Mouse (Mus musculus) embryonic facial prominence, embryonic 10.5 days (tissue): ENCODE results near the gene Ltc4s. TPM values are rescaled to one million over a fixed set of nuclear protein-coding genes. Genes with fewer than 3 reads are reported as not detected.
A peak's percentile ranks its signal among the peaks of the same experiment; 100 is the strongest.

Experiments used
- DNase-seq: peaks from one replicate; pipeline ENCODE4 v3.0.0-alpha.2; 2017; ENCODE audit warnings: low spot score
- H3K27ac ChIP-seq: fragments of 300-500 bp; sonication (generic); replicated peaks from 2 replicates; pipeline ENCODE4 v1.5.1; 2016; ENCODE audit warnings: mild to moderate bottlenecking
- H3K27me3 ChIP-seq: fragments of 300-500 bp; sonication (generic); replicated peaks from 2 replicates; pipeline ENCODE4 v1.6.1; 2016; ENCODE audit warnings: low read depth, mild to moderate bottlenecking; ENCODE audit not compliant: poor library complexity, severe bottlenecking
- H3K36me3 ChIP-seq: fragments of 300-500 bp; sonication (generic); replicated peaks from 2 replicates; pipeline ENCODE4 v1.6.1; 2016; ENCODE audit warnings: mild to moderate bottlenecking, moderate library complexity
- H3K4me1 ChIP-seq: fragments of 300-500 bp; sonication (generic); 2 replicates; pipeline ENCODE4 v1.6.1; 2016
- H3K4me3 ChIP-seq: fragments of 300-500 bp; sonication (generic); 2 replicates; pipeline ENCODE4 v1.5.1; 2016; ENCODE audit warnings: mild to moderate bottlenecking, moderate library complexity
- H3K9me3 ChIP-seq: fragments of 300-500 bp; sonication (generic); 2 replicates; pipeline ENCODE4 v1.6.1; 2016; ENCODE audit warnings: mild to moderate bottlenecking
- WGBS: fragments of 180-500 bp; shearing (Covaris S2); methylation state at CpG from one replicate; pipeline ENCODE4 v1.1.7; 2016; 5-methylcytosine and 5-hydroxymethylcytosine counted together
- polyA plus RNA-seq: library from polyadenylated mRNA; unstranded; fragments of >200 nt; fragmentation: Nextera tagmentation; extraction: Ambion mirVana; gene quantifications from 2 replicates; pipeline ENCODE4 v1.2.1, GENCODE M21; 2016

Ltc4s gene
- polyA plus RNA-seq, 1 experiment from 2014 or later = 1.4 TPM

DNA sequence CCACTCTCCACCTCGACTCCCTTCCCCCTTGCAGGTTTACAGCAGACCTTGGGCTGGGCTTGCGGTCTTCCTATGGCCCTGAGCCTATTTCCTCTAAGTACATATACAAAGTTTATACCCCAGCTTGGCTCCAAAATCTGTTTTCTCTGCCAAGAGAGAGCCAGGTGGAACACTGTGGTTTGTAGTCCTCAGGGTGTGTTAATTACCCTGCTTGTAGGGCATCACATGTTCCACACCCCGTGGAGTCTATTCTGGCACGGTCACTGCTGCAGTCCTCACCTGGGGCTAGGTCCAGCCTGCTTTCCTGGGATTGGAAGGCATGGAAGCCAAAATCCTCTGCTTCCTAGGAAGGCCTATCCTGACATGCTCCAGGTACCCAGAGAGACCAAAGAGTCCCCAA lies 10.7 kb downstream of the Ltc4s start:
- Histone ChIP-seq H3K4me3 (no peak overlapping the region), H3K4me1 (peaks cover 78% of the 10 kb centered on the region), H3K27me3 (peaks cover 42% of the 10 kb centered on the region), H3K36me3 (peaks cover 19% of the 10 kb centered on the region), H3K27ac (no peak overlapping the region), H3K9me3 (no peaks in the 10 kb centered on the region)
- DNase-seq = no peak
- WGBS = 94% methylated on average over 4 of the region's 4 CpGs

DNA sequence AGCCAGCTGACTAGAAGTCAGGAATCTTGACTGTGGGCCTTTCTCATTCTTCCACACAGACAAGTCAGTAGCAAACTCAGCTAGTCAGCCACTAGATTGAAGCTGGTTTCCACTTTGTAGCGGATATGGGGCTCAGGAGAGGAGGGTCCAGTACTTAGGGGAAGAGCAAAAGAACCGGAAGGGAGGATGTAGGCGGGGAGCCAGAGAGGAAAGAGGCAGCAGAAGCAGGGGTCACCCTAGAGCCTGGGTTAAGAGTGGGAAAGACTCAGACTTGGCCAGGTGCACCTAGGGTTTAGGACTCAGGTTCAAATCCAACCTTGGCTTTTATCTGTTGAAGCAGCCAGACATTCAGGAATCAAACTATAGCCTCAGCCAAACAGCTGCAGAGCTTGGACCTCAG lies 11.2 kb downstream of the Ltc4s start:
- Histone ChIP-seq H3K4me1 (peaks cover 78% of the 10 kb centered on the region), H3K27ac (no peak overlapping the region), H3K27me3 (peaks cover 47% of the 10 kb centered on the region), H3K36me3 (peaks cover 14% of the 10 kb centered on the region), H3K9me3 (no peaks in the 10 kb centered on the region), H3K4me3 (peak overlapping the region; percentile 89; the same call in 1 of the 2 replicates)
- DNase-seq = no peak
- 70% methylated on average over 3 of the region's 3 CpGs for WGBS

DNA sequence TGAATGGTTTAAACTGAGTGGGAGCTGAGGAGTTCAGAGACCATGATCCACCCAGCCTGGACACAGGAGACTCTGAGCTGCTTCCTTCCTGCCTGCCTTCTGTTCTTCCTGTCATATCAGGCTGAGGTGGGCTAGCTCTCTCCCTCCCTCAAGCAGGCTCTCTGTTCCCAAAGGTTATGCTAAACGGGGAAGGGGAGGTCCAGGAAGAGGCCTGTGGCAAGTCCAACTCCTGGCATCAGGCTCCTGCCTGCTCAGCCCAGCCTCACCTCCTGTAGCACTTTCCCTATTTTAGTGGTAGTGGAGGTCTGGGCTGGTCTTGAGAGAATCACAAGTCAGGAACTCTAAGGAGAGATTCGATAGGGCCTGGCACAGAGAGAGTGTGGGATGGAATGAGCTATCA lies 12.0 kb downstream of the Ltc4s start:
- Histone ChIP-seq H3K4me3 (peak overlapping the region; percentile 89), H3K27ac (peak overlapping the region; percentile 94), H3K36me3 (peaks cover 5% of the 10 kb centered on the region), H3K27me3 (peaks cover 47% of the 10 kb centered on the region), H3K4me1 (peaks cover 72% of the 10 kb centered on the region), H3K9me3 (no peaks in the 10 kb centered on the region)
- WGBS = 36% methylated on average over 2 of the region's 2 CpGs
- no peak for DNase-seq

DNA sequence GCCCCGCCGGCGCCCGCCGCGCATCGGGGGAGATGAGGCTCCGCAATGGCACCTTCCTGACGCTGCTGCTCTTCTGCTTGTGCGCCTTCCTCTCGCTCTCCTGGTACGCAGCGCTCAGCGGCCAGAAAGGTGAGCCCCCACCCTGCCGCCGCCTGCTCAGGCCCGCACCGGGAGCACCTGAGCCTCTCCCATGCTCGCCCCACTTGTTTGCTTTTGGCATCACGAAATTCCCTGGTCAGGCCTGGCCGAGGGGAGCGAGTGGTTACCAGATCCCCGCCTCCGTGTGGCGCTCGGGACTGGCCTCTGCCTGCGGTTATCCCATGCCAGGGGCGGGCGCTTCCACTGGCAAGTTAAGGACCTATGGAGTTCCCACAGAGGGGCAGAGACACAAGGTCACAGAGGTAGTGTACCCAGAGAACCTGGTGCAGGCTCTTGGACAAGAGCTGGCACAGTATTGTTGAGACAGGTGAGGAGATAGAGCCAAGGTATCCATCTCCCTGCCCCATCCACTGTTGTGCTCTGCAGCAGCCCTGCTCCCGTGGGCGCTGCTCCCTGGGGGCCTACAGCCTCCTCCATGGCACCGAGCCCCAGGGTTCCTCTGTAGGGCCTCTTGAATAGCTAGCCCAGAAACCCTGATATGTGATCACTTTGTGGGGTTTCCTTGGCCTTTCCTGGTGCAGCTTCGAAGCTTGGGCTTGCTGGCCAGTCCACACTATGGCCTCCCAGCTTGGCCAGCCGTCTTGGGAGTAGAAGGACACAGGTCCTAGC lies 12.6 kb downstream of the Ltc4s start:
- Histone ChIP-seq H3K36me3 (peaks cover 3% of the 10 kb centered on the region), H3K9me3 (no peaks in the 10 kb centered on the region), H3K4me1 (peaks cover 68% of the 10 kb centered on the region), H3K27ac (peak overlapping the region; percentile 94), H3K4me3 (peak overlapping the region; percentile 89), H3K27me3 (peaks cover 44% of the 10 kb centered on the region)
- WGBS = 3% methylated on average over 34 of the region's 34 CpGs
- DNase-seq = peak; percentile 67

DNA sequence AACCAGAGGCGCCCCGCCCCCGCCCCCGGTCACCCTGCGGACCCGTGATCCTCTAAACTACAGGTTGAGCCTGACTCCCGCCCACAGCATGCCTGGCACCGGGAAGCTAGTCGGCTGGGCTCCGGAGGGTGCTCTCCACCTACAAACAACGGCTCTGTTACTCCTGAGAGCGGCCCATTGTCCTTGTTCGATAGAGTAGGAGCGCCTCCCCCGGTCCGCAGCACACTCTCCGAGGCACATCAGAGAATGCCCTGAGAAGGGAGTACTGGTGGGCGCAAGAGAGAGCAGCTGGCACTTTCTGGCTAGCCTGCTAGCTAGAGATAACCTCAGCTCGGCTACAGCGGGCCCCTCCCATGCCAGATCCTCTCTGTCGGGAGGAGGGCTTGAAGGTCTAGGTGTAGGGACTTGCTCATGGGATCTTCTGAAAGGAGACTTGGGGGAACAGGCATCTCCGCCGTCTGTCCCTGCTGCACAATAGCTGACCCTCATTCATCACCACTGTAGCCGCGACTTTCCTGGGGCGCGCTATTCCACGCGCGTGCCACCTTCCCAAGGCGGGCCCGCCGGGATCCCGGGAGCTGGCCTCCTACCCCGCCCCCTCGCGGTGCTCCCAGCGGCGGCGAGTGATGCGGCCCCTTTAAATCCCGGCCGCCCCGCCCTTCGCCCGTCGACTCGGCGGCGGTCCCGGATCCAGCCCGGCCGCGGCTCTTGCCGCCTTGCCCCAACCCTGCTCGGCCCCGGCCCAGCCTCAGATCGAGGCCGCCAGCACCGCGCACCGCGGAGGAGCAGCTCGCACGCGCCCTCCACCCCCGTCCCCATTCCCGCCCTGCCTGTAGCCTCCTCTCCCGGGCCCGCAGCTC lies 13.5 kb downstream of the Ltc4s start:
- Histone ChIP-seq H3K27ac (peak overlapping the region; percentile 94), H3K4me3 (peak overlapping the region; percentile 89), H3K4me1 (peaks cover 59% of the 10 kb centered on the region), H3K9me3 (no peaks in the 10 kb centered on the region), H3K36me3 (no peaks in the 10 kb centered on the region), H3K27me3 (peaks cover 35% of the 10 kb centered on the region)
- peak; percentile 86 for DNase-seq
- under 1% methylated on average over 70 of the region's 70 CpGs for WGBS

DNA sequence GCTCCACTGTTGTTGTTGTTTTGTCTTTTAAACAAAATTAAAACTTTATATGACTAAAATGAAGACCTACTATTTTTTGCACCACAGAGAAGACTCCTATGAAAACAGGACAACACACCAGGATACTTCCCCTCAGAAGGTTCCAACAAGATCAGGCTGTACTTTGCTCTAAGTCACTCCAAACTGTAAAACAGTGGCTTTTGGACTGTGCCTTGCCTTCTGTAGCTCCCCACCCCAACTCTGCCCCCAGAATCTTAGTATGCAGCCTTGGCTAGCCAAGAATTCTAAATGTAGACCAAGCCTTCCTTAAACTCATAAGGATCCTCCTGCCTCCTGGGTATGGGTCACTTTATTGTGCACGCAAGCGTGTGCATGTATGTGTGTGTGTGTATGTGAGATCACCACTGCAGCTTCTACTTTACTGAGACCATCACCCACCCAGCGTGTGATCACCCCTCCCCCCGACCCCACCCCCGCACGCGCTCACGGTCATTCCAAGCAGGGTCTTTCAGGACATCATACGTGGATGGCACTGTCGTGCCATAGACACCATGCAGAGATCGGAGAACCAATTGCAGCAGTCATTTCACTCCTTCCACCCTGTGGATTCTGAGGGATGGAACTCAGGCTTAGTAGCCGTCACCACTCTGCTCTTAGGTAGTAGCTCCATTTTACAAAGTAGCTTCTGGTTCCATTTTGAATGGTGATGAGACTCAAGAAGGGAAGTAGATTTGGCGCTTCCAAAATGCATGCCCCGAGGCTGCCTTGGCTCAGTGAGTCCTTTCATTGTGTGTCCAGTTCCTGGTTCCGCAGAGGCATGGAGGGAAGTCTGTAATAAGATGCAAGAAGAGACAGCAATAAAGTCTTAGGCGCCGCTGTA lies 14.4 kb downstream of the Ltc4s start:
- H3K4me3 ChIP-seq = peak overlapping the region; percentile 89
- WGBS = 7% methylated on average over 17 of the region's 17 CpGs
- H3K4me1 ChIP-seq = peaks cover 50% of the 10 kb centered on the region
- H3K27ac ChIP-seq = peak overlapping the region; percentile 94
- DNase-seq = peak; percentile 43
- H3K9me3 ChIP-seq = no peaks in the 10 kb centered on the region
- H3K36me3 ChIP-seq = no peaks in the 10 kb centered on the region
- peaks cover 28% of the 10 kb centered on the region for H3K27me3 ChIP-seq

DNA sequence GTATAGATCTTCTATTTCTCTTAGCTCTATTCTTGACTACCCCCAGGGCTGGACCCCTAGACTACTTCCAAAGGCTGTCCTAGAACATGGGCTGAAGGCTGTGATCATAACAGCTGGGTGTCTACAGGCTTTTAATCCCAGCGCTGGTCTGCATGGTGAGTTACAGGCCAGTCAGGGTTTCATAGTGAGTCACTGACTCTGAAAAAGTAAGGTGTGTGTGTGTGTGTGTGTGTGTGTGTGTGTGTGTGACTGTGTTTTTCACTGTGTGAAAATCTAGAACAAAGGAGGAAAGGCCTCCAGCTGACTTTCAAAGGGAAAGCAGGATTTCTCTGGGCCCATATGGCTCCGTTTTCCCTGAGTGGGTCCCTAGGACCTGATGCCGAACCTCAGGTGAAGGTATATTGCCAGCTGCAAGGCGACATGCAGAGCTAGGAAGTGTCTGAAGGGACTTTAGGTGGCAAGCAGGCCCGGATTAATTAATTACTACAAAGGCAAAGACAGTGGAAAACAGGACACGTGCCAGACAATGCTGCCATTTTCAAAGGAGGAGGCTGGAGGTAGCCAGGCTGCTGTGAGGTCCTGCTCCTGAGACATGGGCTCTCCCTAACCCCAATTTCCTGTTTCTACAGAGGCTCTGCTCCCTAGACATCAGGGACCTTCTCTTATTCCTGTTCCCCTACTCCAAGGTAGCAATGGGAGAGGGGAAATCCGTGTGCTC lies 15.7 kb downstream of the Ltc4s start:
- H3K4me1 ChIP-seq = peaks cover 42% of the 10 kb centered on the region
- peaks cover 28% of the 10 kb centered on the region for H3K27me3 ChIP-seq
- no peak overlapping the region for H3K4me3 ChIP-seq
- WGBS = 58% methylated on average over 7 of the region's 7 CpGs
- H3K9me3 ChIP-seq = no peaks in the 10 kb centered on the region
- no peaks in the 10 kb centered on the region for H3K36me3 ChIP-seq
- no peak for DNase-seq
- no peak overlapping the region for H3K27ac ChIP-seq

DNA sequence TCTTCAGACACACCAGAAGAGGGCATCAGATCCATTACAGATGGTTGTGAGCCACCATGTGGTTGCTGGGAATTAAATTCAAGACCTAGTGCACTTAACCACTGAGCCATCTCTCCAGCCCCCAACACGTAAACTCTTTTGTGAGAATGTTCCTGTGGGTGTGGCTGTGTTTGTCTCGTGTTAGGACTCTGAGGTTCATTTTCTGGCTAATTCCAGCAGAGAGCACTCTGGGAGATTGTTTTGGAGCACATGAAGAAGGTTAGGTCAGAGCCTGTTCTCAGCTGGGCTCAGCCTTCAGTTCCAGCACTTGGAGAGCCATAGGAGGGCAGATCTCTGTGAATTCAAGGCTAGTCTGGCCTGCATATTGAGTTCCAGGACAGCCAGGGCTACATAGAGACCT lies 18.6 kb downstream of the Ltc4s start:
- no peak for DNase-seq
- H3K4me3 ChIP-seq = no peak overlapping the region
- peaks cover 40% of the 10 kb centered on the region for H3K4me1 ChIP-seq
- H3K9me3 ChIP-seq = no peaks in the 10 kb centered on the region
- no peaks in the 10 kb centered on the region for H3K36me3 ChIP-seq
- no peak overlapping the region for H3K27ac ChIP-seq
- 57% methylated on average over 2 of the region's 2 CpGs for WGBS
- H3K27me3 ChIP-seq = peaks cover 16% of the 10 kb centered on the region

DNA sequence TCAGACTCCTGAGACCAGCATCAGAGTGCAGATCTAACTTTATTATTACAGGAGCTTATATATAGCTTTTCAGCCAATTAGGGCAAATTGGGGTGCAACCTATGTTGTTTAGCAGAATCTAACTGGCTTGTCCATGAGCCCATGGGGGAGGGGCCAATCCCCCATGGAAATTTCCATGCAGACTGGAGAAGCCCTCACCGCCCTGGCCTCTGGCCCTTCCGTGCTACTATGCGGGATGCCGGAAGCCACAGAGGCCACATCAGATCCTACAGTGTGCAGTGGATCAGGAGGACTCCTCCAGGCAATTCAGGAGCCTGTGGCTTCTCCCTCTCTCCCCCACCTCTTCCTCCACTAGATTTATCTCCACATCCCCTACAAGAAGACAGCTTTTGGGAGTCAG lies 20.6 kb downstream of the Ltc4s start:
- H3K27me3 ChIP-seq = peaks cover 5% of the 10 kb centered on the region; the same call in 1 of the 2 replicates
- H3K9me3 ChIP-seq = no peaks in the 10 kb centered on the region
- H3K36me3 ChIP-seq = no peaks in the 10 kb centered on the region
- 46% methylated on average over 4 of the region's 4 CpGs for WGBS
- peaks cover 28% of the 10 kb centered on the region for H3K4me1 ChIP-seq
- H3K4me3 ChIP-seq = no peak overlapping the region
- H3K27ac ChIP-seq = no peak overlapping the region
- no peak for DNase-seq

DNA sequence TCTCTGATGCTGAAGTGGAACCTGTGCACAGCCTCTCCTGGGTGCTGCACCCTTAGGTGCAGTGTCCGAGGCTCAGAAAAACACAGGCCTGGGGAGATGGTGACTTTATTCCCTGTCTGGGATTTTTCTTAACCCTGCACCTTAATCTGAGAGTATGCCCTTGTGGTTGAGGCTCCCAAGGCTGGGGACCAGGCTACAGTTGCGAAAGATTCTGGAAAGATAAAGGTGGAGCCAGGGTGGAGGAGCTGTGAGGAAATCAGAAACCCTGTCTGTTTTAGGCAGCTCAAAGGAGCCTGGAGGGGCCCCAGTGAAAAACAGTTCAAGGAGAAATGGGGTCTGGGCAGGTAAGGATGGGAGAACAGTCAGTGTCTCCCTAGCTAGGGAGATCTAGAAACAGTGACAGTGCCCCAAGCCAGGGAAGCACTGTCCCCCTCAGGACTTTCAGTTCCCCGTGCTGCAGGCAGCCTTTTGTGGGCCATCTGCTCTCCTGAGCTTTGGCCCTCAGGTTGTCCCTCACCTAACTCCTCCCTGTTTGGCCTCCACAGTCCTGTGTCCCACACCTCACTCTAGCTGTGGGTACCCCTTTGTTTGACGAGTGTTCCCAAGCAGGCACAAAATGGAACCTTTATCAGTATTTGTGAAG lies 21.6 kb downstream of the Ltc4s start:
- WGBS = 74% methylated on average over 4 of the region's 4 CpGs
- Histone ChIP-seq H3K9me3 (no peaks in the 10 kb centered on the region), H3K4me3 (no peak overlapping the region), H3K27me3 (no peaks in the 10 kb centered on the region), H3K27ac (0 out of 2 replicates have a peak overlapping the region, but pooled peaks have one; percentile 5), H3K4me1 (peaks cover 28% of the 10 kb centered on the region), H3K36me3 (no peaks in the 10 kb centered on the region)
- no peak for DNase-seq

DNA sequence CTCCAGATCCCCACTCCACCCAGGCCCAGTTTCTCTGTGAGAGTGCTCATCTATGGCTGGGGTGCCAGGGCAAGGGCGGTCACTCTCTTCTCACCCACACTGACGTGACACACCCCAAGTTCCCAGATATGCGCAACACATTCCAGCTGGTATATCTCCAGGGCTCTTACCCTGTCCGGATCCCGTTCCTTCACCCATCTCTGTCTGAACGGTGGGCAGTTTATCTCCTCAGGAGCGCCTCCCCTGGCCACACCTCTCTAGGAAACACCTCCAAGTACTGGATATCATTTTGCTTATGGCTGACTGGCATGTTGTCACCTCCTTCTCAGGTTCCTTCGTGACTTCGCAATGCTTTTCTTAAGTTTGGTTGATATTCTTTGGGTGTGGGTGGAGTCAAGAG lies 22.8 kb downstream of the Ltc4s start:
- no peaks in the 10 kb centered on the region for H3K36me3 ChIP-seq
- no peak overlapping the region for H3K4me3 ChIP-seq
- H3K27me3 ChIP-seq = no peaks in the 10 kb centered on the region
- no peaks in the 10 kb centered on the region for H3K9me3 ChIP-seq
- no peak for DNase-seq
- H3K27ac ChIP-seq = no peak overlapping the region
- peaks cover 36% of the 10 kb centered on the region for H3K4me1 ChIP-seq
- WGBS = 20% methylated on average over 9 of the region's 9 CpGs
